Mouse (Mus musculus) layer of hippocampus, adult 11-12 months (tissue): ENCODE results near the gene Nup54.

ENCODE experiments used
- DNase-seq: peaks from one replicate; pipeline ENCODE4 v3.0.0; 2022; ENCODE audit warnings: low spot score

Gene Nup54

DNA sequence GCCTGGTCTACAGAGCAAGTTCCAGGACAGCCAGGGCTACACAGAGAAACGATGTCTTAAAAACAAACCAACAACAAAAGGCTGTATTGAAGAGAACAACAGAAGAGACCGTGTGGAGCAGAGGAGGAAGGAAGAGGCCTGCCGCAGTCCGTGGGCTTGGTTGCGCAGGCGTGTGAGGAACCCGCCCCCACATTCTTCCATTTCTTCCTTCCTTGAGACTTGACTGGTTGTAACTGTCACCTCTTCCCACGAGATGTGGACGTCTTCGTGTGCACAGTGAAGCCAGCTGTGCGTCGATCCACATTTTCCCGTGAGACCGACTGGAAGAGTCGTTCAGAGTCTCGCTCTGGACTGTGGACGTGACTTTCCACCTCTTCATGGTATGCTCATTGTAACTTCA, 59.7 kb downstream of the Nup54 start:
- no peak for DNase-seq

DNA sequence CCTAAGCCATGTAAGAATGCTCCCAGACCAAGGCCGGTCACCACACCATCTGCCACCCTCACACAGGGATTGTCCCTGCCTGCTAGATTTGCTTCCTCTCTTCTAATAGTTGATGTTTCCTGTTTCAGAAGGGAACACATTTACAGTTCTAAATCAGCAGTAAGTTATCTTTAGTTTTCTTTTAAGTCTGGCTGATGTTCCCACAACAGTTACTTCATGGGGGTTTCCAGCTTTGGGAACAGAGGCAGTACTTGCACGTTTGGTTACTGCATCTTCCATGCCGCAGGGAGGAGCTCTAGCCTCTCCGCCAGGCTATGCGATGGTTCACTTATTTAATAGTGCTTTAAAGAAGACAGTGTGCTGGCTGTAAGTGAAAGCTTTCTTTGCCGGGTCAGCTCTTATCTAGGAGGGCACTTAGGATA, 60.3 kb downstream of the Nup54 start:
- DNase-seq: no peak

DNA sequence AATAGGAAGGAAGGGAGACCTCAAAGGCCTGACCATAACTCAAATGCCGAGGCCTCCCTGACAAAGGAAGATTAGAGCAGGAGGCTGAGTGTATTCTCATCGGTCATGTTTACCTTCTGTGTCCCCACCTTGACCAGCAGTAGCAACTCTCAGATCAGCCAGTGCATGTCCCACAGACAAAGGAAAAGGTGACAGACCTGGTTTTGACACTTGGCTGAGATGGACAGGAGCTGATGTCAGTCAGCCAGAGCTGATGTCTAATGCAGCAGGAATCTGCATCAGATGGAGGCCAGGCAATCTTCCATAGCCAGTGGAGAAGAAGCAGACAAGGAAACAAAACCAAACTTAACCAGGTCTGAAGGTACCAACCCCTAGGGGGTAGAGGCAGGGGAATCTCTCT, 62.4 kb downstream of the Nup54 start:
- DNase-seq: no peak

DNA sequence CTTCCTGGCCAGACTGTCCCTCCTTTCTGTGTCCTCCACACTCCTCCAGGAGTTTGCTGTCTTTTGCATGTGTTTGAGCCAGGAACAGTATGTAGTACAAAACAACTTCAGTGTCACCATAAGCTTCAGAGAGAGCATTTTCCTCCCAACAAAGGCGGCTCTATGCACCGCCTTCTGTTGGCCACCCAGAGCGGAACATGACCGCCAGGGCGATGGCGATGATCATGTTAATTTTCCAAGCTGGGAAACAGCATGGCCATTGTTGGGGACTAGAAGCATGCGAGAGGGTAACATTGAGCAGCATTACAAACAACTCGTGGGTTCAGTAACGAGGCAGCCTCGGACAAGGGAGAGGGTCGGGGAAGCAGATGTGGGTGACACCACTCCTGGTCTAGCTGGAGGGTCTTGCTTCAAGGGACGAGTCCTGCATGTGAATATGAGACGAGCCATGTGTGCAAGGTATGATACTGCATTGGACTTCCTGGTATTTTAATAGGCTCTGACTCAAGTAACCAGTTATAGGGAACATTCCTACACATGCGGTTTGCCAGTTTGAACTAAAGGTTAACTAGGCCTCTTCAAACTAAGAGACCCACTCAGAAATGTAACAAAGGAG, 63.5 kb downstream of the Nup54 start:
- DNase-seq: peak; percentile 21

DNA sequence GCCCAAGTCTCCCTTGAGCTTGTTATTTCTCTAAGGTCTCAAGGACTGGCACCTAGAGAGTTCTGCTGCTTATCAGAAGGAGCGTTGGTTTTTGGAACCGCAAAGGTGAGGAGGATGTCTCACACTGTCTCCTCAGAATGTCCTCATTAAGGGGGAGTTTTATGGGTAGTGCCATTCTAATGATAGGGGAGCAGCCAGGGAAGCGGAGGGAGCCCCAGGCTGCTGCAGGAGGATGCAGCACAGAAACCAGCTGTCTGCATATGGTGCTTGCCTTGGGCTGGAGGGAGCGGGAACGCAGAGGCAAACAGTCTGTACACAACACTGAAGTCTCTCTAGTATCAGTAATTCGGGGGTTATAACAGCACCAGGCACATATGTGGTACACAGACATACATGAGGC, 64.1 kb downstream of the Nup54 start:
- no peak for DNase-seq

DNA sequence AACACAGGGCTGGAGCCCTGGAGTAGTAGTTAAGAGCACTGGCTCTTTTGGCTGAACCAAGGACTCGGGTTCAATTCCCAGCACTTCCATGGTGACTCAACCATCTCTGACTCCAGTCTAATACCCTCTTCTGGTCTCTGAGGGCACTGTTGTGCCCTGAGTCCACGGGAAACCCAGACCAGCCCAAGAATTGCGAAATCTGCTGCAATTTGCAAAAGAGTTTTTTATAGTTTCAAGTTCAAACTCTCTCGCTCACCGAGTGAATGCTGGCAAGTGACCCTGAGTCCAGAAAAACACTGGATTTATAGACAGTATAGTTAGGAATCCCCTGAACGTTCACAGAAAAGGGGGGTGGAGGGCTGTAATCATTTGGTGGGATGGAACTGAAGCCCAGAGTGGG, 64.6 kb downstream of the Nup54 start:
- DNase-seq: no peak

DNA sequence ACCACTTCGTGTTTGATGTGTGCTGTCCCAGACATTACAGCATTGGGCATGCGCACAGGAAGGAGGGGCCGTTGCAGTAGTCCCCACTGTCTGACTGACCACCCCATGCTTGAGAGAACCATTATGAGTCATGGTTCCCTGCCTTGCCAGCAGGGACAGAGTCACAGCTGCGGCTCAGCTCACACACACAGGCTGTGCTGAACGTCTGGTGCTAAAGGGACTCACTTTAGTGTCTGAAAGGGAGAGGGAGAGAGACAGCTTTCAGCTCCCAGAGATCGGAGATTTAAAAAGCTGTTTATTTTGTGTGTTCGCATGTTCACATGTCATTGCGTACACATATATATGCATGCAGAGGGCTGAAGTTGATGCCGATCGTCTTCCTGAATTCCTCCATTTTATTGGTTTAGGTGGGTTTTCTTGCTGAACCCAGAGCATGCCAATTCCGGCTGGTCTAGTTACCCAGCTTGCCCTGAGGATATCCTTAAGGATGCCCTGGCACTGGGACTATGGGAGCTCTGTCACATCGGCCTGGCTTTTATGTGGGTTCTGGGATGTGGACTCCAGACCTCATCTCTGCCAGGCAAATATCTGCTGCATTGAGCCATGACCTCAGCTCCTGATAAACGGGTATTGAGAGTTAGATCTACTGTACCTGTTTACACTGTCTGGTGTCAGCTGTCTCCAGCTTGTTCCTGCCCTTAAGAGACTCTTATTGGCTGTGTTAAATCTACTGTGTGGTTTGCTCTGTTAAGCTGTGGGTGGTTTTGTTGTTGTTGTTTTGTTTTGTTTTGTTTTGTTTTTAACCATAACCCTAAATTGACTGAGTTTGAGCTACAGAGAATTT, 65.6 kb downstream of the Nup54 start:
- DNase-seq: peak; percentile 53

DNA sequence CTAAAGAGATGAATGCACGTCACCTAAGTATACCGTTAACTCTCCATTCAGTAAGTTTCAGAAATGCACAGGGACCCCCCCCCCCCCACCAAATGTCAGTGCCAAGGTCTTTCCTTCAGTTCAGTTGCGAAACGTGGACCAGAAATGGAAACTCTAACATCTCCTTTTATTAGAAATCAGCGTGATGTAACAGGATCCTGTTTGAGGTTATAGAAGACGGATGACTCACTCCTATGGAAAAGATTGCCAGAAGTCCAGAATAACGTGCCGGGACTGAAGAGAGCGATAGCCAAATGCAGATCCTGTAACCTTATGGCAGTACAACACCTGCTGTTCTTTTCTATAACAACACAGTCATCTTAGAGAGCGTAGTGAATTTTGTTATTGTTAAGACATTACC, 66.6 kb downstream of the Nup54 start:
- DNase-seq: no peak

DNA sequence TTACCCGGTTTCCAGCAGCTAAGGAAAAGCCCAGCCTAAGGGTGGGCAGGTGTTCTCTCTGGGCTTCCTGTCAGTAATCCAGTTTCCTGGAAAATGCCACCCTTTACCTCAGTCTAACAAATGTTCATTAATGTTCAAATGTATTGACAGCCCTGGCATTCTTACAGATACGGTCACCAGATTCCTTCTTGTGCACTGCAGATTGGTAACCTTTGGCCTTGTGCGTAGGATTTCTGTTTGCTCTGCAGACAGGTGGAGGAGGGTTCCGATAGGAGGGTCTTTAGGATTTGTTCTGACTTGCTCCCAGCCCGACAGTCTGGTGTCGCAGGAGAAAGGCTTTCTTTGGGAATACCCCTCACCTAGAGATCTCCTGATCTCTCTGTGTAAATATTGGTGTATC, 68.5 kb downstream of the Nup54 start:
- DNase-seq: no peak
